Mouse (Mus musculus) Patski (cell line): ENCODE results near the gene Gm28539. TPM values are rescaled to one million over a fixed set of nuclear protein-coding genes. Genes with fewer than 3 reads are reported as not detected.
"Not testable (repeated sequence)": the region's sequence is repeated elsewhere in the genome, so short reads cannot be mapped to it uniquely, and the experiment has no call there.

Source experiments
- ATAC-seq: fragments of 100-300 bp; one replicate; pipeline ENCODE4 v1.8.0; 2021
- CTCF ChIA-PET: fragments of 350-600 bp; sonication (Branson Sonifier 250); formaldehyde crosslinking; loops from one replicate; lab custom pipeline; 2022; ENCODE audit warnings: inconsistent platforms; lab: Charles Lee
- POLR2A ChIA-PET: fragments of 350-600 bp; sonication (Branson Sonifier 250); formaldehyde crosslinking; loops from one replicate; lab custom pipeline; 2022; ENCODE audit warnings: antibody characterized with exemption, inconsistent platforms; lab: Charles Lee
- DNase-seq: peaks from one replicate; pipeline ENCODE4 v3.0.0-alpha.2; 2011; ENCODE audit warnings: low read depth, low spot score
- H3K27me3 ChIP-seq: fragments of 371-371 bp; one replicate; pipeline ENCODE4 v1.5.1; 2021
- CTCF ChIP-seq: fragments of 100-300 bp; IDR thresholded peaks from one replicate; pipeline ENCODE4 v1.5.1; 2021
- in situ Hi-C: fragments of 300-500 bp; cut with MboI; formaldehyde crosslinking; loops from 3 replicates; pipeline ENCODE4 v1.11.1; 2018; ENCODE audit warnings: low pct_unique_long_range_greater_than_20kb, mixed read lengths
- polyA plus RNA-seq: library from polyadenylated mRNA; unstranded; gene quantifications from one replicate; pipeline ENCODE4 v1.2.3, GENCODE M21; 2021

The Gm28539 gene
- polyA plus RNA-seq, 1 experiment from 2014 or later = 10.8 TPM

- no peak for TF ChIP-seq CTCF
- CTCF ChIA-PET = no interaction called here
- in situ Hi-C loops = no loop called here
- no peak for ATAC-seq
- POLR2A ChIA-PET = no interaction called here
- no peak for DNase-seq
- H3K27me3 ChIP-seq = no peaks in the 10 kb centered on the region
Observed at GRCm38 (mm10) chr16:18846301-18846820, 10.0 kb downstream of the Gm28539 start.

- CTCF ChIA-PET, POLR2A ChIA-PET, H3K27me3 ChIP-seq, in situ Hi-C loops, ATAC-seq, DNase-seq: not testable (repeated sequence)
Observed at GRCm38 (mm10) chr16:18849521-18850190, 13.3 kb downstream of the Gm28539 start.

- ChIA-PET CTCF (interaction anchor here (1.0 kb wide), 1 partner anchor 22 kb away, joined by 3 read pairs; the partner anchor contains the start of genes 2510002D24Rik and Gm28539), POLR2A (no interaction called here)
- peak; percentile 73 for TF ChIP-seq CTCF
- DNase-seq = no peak
- ATAC-seq = peak; percentile 15
- in situ Hi-C loops = no loop called here
- H3K27me3 ChIP-seq = no peaks in the 10 kb centered on the region
Observed at GRCm38 (mm10) chr16:18858551-18858950, 22.2 kb downstream of the Gm28539 start.

GRCm38 (mm10) chr16:18860186-18860585 lies 23.8 kb downstream of the Gm28539 start:
- peak; percentile 97 for ATAC-seq
- no peaks in the 10 kb centered on the region for H3K27me3 ChIP-seq
- ChIA-PET POLR2A (no interaction called here), CTCF (interaction anchor here (1.2 kb wide), 1 partner anchor 45 kb away, joined by 4 read pairs; no protein-coding TSS in a partner anchor)
- no peak for TF ChIP-seq CTCF
- in situ Hi-C loops = no loop called here
- DNase-seq = peak; percentile 93

GRCm38 (mm10) chr16:18870495-18870894 lies 34.1 kb downstream of the Gm28539 start:
- CTCF ChIA-PET, ATAC-seq, in situ Hi-C loops, DNase-seq, POLR2A ChIA-PET, H3K27me3 ChIP-seq: not testable (repeated sequence)

GRCm38 (mm10) chr16:18876091-18876441 lies 39.7 kb downstream of the Gm28539 start:
- ATAC-seq (no peak), DNase-seq (no peak)
- no peaks in the 10 kb centered on the region for H3K27me3 ChIP-seq
- no peak for TF ChIP-seq CTCF
- in situ Hi-C loops = no loop called here
- CTCF ChIA-PET = no interaction called here
- POLR2A ChIA-PET = interaction anchor here (0.6 to 1.4 kb wide), 3 partner anchors 9 to 62 kb away, joined by 3 read pairs; no protein-coding TSS in a partner anchor

GRCm38 (mm10) chr16:18876442-18877308 lies 40.3 kb downstream of the Gm28539 start, which contains the start of the genes Mrpl40 and Hira:
Mrpl40 (minus strand) TSS chr16:18876862.
Hira (plus strand) TSS chr16:18877037.
- in situ Hi-C loops = no loop called here
- ChIA-PET CTCF (interaction anchor here (1.5 kb wide), 1 partner anchor 21 kb away, joined by 4 read pairs; no protein-coding TSS in a partner anchor), POLR2A (interaction anchor here (0.6 to 1.4 kb wide), 4 partner anchors 9 to 1322 kb away, joined by 3 to 5 read pairs (median 3); partner anchors contain the start of genes 2510002D24Rik and Gm28539)
- peak; percentile 91 for ATAC-seq
- no peak for TF ChIP-seq CTCF
- no peaks in the 10 kb centered on the region for H3K27me3 ChIP-seq
- peak; percentile 68 for DNase-seq

GRCm38 (mm10) chr16:18877386-18878090 lies 41.2 kb downstream of the Gm28539 start:
- TF ChIP-seq CTCF = no peak
- H3K27me3 ChIP-seq = no peaks in the 10 kb centered on the region
- ChIA-PET CTCF (interaction anchor here (1.5 kb wide), 2 partner anchors 20 to 45 kb away, joined by 4 to 6 read pairs; no protein-coding TSS in a partner anchor), POLR2A (interaction anchor here (0.6 to 1.4 kb wide), 4 partner anchors 18 to 1322 kb away, joined by 3 to 5 read pairs (median 3); partner anchors contain the start of genes 2510002D24Rik and Gm28539)
- ATAC-seq (peak; percentile 40), DNase-seq (no peak)
- in situ Hi-C loops = no loop called here

- DNase-seq (no peak), ATAC-seq (no peak)
- TF ChIP-seq CTCF = no peak
- ChIA-PET POLR2A (interaction anchor here (1.2 kb wide), 2 partner anchors 19 to 42 kb away, joined by 3 to 5 read pairs; partner anchors contain the start of genes 2510002D24Rik and Gm28539), CTCF (interaction anchor here (1.5 kb wide), 1 partner anchor 45 kb away, joined by 6 read pairs; no protein-coding TSS in a partner anchor)
- in situ Hi-C loops = no loop called here
- no peaks in the 10 kb centered on the region for H3K27me3 ChIP-seq
Observed at GRCm38 (mm10) chr16:18878091-18878720, 41.8 kb downstream of the Gm28539 start.
